Mouse (Mus musculus) cerebellum, postnatal 25 days (tissue): ENCODE results near the gene Calm1.
"Not testable (repeated sequence)": the region's sequence is repeated elsewhere in the genome, so short reads cannot be mapped to it uniquely, and the experiment has no call there.

Source experiments
- DNase-seq, 2 experiments: peaks; one replicate each; pipeline ENCODE4 v3.0.0; 2021; ENCODE audit warnings: mixed read lengths in 2 of 2

The Calm1 gene

DNA sequence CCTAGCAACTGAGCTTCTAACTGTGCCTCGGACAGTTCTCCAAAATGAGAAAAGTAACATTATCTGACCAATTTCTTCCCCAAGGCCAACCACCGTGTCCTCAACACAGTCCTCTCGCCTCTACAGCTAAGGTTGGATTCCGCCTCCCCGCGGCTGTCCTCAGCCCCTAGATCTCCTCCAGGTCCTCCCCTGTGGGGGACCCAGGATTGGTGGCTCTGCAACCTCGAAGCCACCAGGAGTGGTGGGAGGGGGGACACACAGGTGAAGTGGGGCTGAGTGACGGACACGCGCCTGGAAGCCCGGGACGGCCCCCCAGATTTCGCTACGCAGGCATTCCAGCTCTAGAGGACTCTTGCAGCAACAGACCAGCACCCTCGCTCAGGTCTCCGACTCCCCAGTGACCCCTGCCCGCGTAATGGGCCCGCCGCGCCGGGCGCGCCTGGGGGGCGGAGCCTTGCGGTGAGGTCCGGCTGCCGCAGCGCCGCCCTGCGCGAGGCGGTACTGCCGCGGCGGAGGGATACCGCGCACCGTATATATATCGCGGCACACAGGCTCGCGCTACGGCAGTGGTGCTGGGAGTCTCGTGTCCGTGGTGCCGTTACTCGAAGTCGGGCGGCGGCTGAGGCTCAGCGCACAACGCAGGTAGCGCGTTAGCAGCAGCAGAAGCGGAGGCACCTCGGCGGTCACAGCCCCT is at the start of gene Calm1:
Calm1 (plus strand) TSS at position 469 of the 694 bp plus-strand sequence.
- peak; percentile 98 for DNase-seq

DNA sequence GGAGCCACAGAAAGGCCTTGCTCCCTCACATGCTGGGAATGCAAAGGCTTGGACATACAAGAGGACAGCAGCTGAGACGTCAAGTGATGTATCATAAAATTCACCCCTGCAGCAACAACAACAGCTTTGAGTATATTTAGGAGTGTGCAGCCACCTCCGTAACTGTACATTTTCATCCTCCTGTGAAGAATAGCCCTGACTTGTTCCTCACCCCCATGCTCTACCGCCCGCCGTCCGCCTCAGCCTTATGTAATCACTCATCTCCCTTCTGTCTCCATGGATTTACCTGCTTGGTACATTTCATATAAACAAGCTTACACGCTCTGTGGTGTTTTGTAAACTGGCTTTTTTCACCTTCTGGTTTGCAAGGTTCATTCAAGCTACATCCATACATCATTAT is 46.8 kb upstream of the Calm1 start:
- no peak for DNase-seq

DNA sequence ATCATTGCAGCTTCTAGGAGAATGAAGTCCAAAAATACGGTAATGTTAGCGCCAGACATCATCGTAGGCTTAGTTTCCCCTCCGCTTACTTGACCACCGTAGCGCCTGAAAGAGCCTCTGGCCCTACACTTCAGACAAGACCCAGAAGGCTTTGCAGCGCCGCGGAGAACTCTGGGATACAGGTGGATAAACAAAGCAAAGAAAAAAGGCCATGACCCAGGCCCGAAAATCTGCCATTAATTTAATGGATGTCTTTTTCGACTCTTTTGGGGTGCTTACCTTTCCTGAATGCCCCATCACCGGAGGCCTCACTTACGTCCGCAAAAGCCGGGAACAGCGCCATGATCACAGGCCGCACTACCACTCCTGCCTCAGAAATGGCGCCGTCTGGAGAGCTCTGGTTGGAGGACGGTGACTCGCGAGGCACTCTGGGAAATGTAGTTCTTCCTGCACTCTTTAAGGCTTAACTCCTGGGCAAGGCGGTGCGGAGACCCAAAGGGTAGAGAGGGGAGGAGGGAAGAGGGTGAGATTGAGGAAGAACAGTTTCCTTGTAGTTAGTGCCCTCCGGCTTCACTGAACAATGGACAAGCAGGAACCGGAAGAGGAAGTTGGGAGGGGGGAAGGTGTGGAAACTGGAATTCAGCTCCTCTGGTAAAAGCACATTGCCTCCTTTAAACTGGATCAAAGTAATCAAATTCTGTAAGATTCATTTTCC is 39.8 kb upstream of the Calm1 start, which contains the start of gene Nrde2:
Nrde2 (minus strand) TSS at position 393 of the 715 bp plus-strand sequence.
- peak; percentile 91 to 92 for DNase-seq

DNA sequence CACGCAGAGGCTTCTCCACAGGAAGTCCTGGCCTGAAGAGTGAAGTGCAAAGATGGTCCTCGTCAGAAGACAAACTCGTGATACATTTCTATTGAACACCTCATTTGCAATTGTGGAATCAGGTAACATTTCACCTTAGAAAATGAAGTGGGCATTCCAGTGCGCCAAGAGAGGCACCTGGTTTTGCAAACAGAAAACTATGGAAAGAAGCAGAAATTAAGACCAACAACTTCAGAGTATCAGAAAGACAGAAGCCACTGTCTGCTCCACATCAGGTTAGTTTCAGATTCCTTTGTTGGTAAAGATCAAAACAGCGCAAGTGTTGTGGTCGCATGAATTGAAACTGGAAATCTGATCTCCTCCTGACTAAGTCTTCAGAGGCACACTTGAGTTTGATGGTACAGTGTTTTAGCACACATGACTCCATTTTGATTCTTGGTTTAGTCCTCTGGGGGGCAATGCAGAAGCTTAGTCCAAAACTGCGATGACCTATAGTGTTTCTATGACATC is 34.2 kb upstream of the Calm1 start:
- no peak for DNase-seq

DNA sequence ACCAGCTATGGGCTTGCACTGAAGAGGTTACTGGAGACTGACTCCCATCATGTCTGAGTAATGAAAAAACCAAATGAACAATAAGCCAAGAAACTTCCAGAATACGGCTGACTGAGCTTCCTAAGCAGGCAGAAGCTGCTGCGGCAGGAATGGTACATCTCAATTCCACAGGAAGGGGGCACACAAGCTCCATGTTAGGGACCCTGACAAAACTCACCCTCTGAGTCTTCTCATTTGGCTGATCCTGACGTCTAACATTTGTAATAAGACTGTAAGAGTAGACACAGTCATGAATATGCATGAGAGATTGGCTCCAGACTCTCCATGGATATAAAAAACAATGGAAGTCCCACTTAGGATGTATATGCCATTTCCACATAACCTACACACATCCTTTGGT is 33.1 kb upstream of the Calm1 start:
- DNase-seq, result peak; percentile 65 to 77

DNA sequence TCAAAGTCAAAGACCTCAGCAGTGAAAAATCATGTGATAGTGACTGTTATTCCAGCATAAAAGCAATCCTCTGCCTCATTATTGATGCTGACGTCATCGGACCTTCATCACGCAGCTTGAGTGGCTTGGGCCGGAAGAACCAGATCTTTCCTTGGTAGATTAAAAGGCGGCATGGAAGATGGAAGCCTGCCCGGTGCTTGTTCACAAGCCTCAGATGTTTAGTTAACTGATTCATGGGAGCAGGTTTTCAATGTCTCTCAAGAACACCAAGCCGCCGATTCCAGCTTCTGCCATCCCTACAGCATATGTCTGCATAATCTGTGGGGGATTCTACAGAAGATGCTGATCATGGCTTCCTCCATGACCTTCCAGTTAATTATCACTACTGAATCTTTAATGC is 32.3 kb upstream of the Calm1 start:
- peak in 1 of 2 experiments; percentile 32 for DNase-seq

DNA sequence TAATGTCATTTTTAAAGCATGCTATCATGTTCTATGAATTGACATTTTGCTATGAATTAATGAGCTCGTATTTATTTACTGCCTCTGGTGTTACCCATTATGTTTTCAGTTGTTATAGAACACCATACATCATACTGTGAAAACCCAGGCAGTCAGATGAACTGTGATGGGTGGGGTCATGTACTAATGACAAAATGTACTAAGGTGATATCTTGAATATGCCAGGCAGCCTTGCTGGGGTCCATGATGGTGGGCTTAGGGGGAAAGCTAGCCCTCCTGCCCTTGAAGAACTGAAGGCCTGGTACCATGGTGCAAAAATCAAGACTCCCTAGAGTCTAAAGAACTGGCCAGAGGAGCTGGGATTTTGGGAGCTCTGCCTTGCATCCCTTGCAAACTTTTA is 31.7 kb upstream of the Calm1 start:
- no peak for DNase-seq

DNA sequence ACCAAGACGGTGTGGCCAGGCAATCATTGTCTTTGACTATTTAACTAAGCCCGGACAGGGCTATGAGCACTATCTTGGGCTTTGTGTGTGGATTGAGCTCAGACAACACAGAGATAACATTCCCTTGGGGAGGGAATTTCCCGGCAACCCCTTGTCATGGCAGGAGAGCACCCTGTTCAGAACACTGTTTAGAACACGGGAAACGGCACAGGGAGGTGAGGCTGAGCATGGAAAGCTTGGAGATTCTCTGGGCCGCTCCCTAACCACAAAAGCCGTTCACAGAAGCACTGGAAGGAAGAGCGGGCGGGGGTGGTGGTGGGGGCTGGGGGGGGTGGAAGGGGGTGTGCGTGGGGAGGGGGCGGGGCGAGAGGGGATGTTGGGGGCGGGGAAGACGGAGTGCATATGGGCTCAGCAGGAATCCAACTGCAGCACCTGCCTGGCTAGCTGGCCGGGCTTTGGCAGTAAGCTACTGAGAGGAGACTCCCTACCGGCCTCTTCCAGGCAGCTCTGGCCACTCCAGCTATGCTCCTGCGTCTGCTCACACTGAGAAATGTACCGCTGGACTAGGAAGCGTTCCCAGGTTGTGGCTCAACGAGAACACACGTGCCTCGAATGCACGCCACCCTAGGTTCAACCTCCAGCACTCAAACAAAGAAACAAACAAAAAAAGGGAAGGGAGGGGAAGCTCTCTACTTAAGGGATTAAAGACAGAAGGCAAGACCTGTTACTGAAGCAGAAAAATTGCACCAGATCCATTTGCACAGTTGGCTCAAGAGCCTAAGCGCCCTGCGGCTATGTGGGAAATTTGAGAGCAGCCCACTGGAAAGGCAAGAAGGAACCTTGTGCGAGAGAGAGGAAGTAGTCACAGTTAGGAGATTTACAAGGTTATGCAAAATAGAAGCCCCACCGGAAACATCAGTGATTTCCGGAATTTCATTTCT is 31.0 kb upstream of the Calm1 start:
- peak; percentile 85 to 86 for DNase-seq

DNA sequence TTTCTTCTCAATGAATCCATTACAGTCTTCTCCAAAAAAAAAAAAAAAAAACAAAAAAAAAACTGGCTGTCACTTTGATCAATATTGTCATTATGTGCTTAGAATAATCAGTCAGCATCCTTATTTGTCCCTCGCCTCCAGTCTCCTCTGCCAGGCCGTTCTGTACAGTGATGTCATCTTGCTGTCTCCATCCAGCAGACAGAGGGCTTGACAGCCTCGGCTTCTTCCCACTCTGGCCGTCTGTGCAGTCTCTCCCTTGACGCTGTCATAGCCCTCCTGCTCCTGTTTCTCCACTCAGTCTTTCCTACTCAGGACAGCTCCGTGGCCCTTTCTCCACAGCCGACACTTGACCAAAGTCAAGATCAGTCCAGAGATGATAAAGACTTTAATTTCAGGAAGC is 26.8 kb upstream of the Calm1 start:
- peak in 1 of 2 experiments; percentile 28 for DNase-seq

DNA sequence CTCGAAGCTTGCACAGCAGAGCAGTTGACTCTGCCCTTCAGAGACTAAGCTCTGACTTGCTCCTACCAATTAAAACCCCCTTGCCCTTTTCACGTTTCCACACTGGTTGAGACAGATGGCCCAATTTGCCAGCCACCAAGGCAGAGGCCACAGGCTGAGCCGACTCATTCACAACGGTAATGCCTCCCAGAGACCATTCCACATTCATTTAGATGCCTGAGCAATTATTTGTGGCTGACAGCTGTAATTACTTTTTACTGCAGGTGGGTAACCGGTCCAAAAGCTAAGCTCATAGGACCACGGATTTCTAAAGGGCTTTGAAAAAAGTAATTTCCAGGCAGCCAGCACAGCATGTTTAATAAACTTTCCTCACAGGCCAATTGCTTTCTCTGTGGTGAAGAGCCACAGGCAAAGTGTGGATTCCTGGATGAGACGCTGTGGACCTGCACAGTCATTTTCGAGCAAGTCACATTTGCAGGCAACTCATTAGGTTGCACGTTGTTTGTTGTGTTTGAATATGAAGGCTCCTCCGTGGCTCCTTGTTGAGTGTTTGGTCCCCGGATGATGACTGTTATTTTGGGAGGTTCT is 22.7 kb upstream of the Calm1 start:
- no peak for DNase-seq

DNA sequence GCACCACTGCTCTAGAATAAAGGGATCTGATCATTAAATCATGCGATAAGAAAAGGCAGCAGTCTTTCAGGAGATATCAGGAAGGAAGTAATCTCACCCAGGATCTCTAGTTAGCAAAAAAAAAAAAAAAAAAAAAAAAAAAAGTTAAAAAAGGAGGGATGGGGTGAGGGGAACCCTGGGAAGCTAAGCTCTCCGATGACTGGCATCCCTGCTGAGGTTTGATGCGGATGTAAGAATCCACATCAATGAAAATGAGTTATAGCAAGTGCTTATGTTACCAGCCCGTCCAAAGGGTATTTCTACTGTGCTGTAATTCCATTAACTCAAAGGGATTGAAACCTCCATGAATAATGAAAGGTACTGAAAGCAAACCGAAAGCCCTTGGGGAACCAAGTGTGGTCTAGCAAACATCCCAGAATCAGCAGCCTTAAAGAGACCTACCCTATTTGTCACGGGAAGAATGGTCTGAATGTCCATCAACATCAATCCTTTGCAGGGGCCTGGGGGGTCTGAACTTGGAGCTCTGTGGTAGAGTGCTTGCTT is 20.3 kb upstream of the Calm1 start:
- no peak for DNase-seq

DNA sequence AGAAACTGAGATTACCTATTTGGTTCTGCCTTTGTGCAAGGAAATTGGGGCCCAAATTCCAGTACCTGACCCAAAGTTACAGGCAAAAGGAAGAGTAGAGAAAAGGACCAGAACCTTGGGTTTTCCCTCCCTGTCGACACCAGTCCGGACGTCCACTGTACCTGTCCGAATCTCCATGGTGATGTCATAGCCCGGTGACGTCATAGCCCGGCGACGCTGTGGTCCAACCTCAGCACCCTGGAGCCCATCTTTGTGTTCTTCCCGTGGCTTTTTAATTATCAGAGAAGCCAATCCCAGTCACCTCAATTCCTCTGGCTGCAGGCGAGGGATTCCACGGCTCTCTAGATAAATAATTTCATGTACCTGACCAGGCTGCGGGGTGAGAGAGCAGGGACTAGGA is 18.4 kb upstream of the Calm1 start:
- no peak for DNase-seq

DNA sequence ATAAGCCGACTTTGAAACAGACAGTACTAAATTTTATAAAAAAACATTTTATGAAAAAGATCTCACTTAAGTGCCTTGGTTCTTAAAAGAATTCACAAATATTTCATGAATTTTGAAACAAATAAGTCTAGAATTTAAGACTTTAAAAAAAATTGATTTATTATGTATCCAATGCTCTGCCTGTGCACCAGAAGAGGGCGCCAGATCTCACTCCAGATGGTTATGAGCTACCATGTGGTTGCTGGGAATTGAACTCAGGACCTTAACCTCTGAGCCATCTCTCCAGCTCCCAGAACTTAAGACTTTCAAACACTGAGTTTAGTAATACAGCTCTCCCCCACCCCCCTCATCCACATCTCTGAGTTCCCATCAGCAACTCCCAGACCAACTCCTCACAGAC is 16.6 kb upstream of the Calm1 start:
- no peak for DNase-seq

DNA sequence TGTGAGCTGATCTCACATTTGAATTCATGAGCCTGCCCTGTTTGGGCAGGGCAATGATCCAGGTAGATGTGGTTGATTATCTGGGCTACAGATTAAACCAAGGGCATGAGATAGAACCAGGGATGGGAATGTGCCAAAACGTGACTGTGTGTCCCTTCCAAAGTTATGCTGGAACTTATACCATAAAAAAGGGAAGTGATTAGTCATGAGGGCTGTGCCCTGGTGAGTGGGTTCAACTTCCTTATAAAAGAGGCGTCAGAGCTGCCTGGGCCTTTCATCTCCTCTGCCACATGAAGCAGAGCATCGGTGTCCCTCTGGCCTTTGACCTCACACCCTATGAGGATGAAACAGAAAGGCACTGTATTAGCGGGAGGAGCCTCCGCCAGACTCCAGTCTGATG is 15.3 kb upstream of the Calm1 start:
- no peak for DNase-seq

DNA sequence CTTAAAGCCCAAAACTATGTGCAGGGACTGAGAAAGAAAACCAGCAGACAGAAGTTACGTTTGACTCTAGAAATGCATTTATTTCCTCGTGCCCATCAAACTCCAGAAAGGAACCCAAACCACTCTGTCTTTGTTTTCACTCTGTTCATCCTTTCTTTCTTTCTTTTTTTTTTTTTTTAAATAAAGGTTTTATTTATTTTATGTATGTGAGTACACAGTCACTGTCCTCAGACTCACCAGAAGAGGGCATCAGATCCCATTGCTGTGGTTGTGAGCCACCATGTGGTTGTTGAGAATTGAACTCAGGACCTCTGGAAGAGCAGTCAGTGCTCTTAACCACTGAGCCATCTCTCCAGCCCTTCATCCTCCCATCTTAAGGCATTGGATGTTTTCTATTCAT is 14.3 kb upstream of the Calm1 start:
- DNase-seq, result not testable (repeated sequence)

DNA sequence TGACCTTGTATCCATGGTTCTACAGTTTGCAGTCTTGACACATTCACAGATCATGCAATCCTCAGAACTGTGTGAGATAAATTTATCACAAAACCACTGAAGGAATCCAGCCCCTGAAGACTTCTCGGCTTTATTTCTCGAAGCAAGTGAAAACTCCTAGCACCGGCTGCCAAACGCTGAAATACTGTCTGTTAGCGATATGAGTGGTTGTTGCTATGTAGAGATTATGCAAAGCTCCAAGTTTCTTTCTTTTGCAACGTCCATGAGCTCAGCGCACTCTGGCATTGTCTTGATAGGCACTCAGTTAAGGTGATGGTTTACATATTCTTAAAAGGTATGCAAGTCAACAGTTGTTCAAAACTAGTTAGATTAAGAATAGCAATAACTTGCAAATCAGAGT is 13.3 kb upstream of the Calm1 start:
- peak in 1 of 2 experiments; percentile 23 for DNase-seq

DNA sequence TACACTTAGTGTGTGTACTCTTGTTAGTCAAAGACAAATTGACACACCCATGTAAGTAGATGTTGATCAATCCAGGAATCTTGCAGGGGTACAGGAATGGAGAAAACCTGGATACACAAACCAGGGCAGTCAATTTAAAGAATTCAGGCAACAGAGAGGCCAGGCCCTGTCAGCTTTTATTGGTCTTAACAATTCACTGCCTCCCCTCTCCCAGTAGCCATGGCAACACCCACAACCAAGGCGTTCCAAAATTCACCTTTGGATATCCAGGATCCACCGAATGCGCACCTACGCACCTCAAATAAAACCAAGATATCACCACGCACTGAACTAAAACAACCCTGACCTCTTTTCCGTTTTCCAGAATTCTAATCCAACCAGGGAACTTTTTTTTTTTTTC is 12.9 kb upstream of the Calm1 start:
- peak; percentile 60 to 63 for DNase-seq

DNA sequence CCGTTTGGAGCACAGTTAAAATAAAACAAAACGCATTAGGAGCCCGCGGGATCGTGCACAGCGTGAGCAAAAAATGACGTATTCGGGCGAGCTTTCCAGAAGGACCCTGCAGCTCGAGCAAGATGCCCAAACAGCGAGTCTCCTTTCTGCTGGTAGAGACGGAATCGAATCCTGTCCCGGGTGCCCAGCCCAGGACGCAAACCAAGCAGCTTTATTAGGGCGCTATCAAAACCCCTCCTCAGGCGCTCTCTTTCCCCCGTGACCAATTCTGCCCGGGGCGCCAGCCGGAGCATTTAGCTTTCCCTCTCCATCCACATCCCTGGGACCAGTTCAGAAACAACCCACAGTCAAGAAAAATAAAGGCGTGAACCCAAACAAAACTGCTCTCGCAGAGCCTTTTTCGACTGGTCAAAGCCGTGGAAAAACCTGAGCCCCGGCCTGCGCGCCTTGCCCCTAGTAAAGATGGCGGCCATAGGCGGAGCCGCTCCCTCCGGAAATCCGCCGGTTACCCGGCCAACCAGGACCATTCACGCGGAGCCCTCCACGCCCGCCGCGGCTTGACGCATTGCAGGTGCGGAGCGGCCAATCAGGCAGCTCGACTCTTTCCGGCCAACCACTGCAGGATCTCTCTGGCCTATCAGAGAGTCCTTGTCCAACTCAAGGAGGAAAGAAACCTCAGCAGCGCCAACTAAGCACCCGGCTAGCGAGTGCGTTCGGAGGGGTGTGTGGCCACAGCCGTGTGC is 12.1 kb upstream of the Calm1 start:
- peak; percentile 99 to 100 for DNase-seq

DNA sequence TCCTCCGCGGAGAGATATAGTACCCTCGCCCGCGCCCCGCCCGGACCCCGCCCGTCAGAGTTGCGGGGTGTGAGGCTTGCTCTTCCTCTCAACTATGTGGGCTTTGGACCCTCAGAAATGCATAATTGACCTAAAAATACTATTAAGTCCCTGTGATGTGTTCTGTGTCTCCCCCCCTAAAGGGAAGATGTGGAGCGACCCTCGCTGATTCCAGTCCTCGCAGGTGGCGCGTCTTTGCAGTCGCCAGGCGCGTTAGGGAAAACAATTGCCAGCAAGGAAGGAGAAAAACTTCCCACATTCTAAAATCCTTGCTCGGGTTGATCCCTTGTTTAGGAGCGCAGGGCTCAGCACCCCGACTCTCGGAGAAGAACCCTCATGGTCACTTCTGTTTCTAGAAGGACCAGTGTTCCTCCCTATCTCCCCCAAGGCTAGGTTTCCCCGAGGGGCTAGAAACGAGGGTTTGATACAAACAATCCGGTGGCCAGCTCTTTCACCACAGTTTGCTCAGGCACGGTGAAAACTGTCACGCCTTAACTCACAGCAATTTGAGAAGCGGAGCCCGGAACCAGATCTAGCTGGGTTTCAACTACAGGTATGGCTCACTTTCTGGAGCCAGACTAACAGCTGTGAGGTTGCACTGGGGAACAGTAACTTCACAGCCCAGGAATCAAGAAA is 11.3 kb upstream of the Calm1 start:
- peak in 1 of 2 experiments; percentile 56 for DNase-seq

DNA sequence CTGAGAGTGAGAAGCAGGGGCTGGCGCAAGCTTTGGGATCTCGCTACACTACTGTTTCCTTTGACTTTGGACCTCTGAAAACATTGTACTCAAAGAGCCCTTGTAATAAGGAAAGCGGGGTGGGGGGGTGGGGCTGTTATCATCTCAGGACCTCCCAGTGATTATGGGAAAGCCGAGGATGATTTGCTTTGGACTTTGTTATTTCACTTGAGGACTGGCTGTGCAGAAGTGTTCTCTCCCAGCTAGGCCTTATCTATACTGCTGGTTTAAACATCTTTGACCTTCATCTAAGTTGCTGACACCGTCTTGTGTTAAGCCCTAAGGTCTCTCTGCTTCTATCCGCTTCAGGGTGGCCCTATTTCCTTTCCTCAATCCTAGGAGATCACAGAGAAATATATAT is 8.4 kb upstream of the Calm1 start:
- DNase-seq, result no peak

DNA sequence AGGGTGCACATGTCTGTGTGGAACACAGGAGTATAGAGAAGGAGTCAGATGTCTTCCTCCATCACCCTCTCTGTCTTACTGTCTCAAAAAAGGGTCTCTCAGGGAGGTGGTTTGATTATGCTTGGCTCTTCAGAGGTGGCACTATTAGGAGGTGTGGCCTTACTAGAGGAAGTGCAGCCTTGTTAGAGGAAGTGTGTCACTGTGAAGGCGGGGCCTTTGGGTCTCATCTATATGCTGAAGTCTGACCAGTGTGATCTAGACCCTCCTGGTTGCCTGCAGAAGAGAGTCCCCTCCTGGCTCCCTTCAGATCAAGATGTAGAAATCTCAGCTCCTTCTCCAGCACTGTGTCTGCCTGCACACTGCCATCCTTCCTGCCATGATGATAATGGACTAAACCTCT is 5.1 kb upstream of the Calm1 start:
- no peak for DNase-seq
